Mouse (Mus musculus) forebrain, embryonic 16.5 days (tissue): ENCODE data around the gene Helz. TPM values are rescaled to one million over a fixed set of nuclear protein-coding genes. Genes with fewer than 3 reads are reported as not detected.

Experiments
- ATAC-seq: fragments of 200-750 bp; cut with Nextera tagmentation; 2 replicates; pipeline ENCODE4 v1.8.0; 2017; ENCODE audit warnings: mild to moderate bottlenecking, moderate library complexity
- H3K27ac ChIP-seq: fragments of 300-500 bp; sonication (generic); 2 replicates; pipeline ENCODE4 v1.5.1; 2014; ENCODE audit warnings: low read length, control low read depth
- H3K27me3 ChIP-seq: fragments of 300-500 bp; sonication (generic); replicated peaks from 2 replicates; pipeline ENCODE4 v1.6.1; 2014; ENCODE audit warnings: low read length; ENCODE audit not compliant: control insufficient read depth, insufficient read depth
- H3K36me3 ChIP-seq: fragments of 300-500 bp; sonication (generic); 2 replicates; pipeline ENCODE4 v1.6.1; 2014; ENCODE audit not compliant: control insufficient read depth, insufficient read depth
- H3K4me1 ChIP-seq: fragments of 300-500 bp; sonication (generic); replicated peaks from 2 replicates; pipeline ENCODE4 v1.6.1; 2014; ENCODE audit warnings: low read length; ENCODE audit not compliant: control insufficient read depth, insufficient read depth
- H3K4me2 ChIP-seq: fragments of 300-500 bp; sonication (generic); 2 replicates; pipeline ENCODE4 v1.6.1; 2014; ENCODE audit warnings: mild to moderate bottlenecking, low read length, control low read depth
- H3K4me3 ChIP-seq: fragments of 300-500 bp; sonication (generic); replicated peaks from 2 replicates; pipeline ENCODE4 v1.5.1; 2014; ENCODE audit warnings: mild to moderate bottlenecking, low read length, control low read depth
- H3K9ac ChIP-seq: fragments of 300-500 bp; sonication (generic); replicated peaks from 2 replicates; pipeline ENCODE4 v1.6.1; 2014; ENCODE audit warnings: low read depth, low read length, control low read depth
- H3K9me3 ChIP-seq: fragments of 300-500 bp; sonication (generic); 2 replicates; pipeline ENCODE4 v1.6.1; 2016; ENCODE audit warnings: low read length; ENCODE audit not compliant: control insufficient read depth
- WGBS: fragments of 180-500 bp; shearing (Covaris S2); extraction: QIAGEN DNeasy Blood & Tissue Kit; methylation state at CpG from one replicate; pipeline ENCODE4 v1.1.7; 2014; 5-methylcytosine and 5-hydroxymethylcytosine counted together
- polyA plus RNA-seq: library from polyadenylated mRNA; unstranded; fragments of >200 nt; fragmentation: Nextera tagmentation; extraction: Ambion mirVana; gene quantifications from 2 replicates; pipeline ENCODE4 v1.2.1, GENCODE M21; 2015

The Helz gene
- polyA plus RNA-seq, 1 experiment from 2014 or later, result 20.4 TPM

DNA sequence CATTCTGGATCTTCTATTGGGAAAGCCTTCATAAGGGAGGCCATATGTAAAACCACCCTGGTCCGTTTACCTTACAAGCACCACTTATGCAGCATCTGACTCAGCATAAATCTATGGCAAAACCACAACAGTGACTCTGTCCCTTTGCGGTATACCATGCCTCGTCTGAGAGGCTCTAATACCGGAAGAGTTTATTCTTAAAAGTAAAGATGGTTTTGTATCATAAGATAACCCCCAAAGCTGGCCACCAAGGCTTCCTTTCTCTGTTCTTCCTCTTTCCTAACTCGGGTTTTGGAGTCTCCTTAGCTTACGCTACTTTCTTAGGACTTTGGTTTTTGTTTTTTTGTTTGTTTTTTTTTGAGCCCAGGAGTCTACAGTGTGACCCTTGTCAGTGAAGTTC, 145.6 kb downstream of the Helz start:
- Histone ChIP-seq H3K27me3 (no peaks in the 10 kb centered on the region), H3K4me2 (no peak overlapping the region), H3K4me3 (no peak overlapping the region), H3K9me3 (no peaks in the 10 kb centered on the region), H3K36me3 (peaks cover 2% of the 10 kb centered on the region; the same call in 1 of the 2 replicates), H3K27ac (no peak overlapping the region), H3K4me1 (no peaks in the 10 kb centered on the region), H3K9ac (no peak overlapping the region)
- whole genome bisulfite sequencing, result 86% methylated on average over 6 of the region's 6 CpGs
- no peak for ATAC-seq

GRCm38 (mm10) chr11:107699967-107700366, 152.2 kb downstream of the Helz start:
- Histone ChIP-seq H3K27me3 (no peaks in the 10 kb centered on the region), H3K27ac (no peak overlapping the region), H3K9ac (no peak overlapping the region), H3K4me3 (no peak overlapping the region), H3K4me1 (no peaks in the 10 kb centered on the region), H3K4me2 (no peak overlapping the region), H3K9me3 (no peaks in the 10 kb centered on the region), H3K36me3 (no peaks in the 10 kb centered on the region)
- WGBS, result 91% methylated on average over 4 of the region's 4 CpGs
- no peak for ATAC-seq

GRCm38 (mm10) chr11:107703272-107704134, 155.8 kb downstream of the Helz start:
- ATAC-seq, result no peak
- WGBS, result 58% methylated on average over 27 of the region's 27 CpGs
- Histone ChIP-seq H3K9me3 (no peaks in the 10 kb centered on the region), H3K9ac (no peak overlapping the region), H3K4me1 (peaks cover 8% of the 10 kb centered on the region), H3K4me2 (no peak overlapping the region), H3K36me3 (no peaks in the 10 kb centered on the region), H3K4me3 (no peak overlapping the region), H3K27ac (no peak overlapping the region), H3K27me3 (no peaks in the 10 kb centered on the region)

DNA sequence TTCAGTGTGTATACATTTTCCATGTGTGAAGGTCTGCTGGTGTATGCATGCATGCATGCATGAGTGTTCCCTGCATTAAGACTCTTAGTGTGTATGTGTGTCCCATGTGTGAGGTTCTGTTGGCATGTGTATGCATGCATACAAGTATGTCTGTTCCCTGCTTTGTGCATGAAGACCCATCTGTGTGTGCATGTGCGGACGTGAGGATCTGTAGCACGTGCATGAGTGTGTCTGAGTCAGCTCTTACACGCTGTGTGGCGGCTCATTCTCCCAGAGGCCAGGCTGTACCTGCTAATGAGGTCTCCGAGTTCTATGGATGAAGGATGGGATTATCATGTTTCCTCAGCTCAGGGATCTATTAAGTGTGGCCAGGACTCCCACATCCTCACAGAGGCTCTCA, 157.3 kb downstream of the Helz start:
- Histone ChIP-seq H3K36me3 (no peaks in the 10 kb centered on the region), H3K27ac (no peak overlapping the region), H3K4me2 (no peak overlapping the region), H3K27me3 (no peaks in the 10 kb centered on the region), H3K4me1 (peaks cover 8% of the 10 kb centered on the region), H3K4me3 (no peak overlapping the region), H3K9me3 (no peaks in the 10 kb centered on the region), H3K9ac (no peak overlapping the region)
- ATAC-seq, result peak; percentile 43; the same call in 1 of the 2 replicates
- WGBS, result 58% methylated on average over 6 of the region's 6 CpGs

DNA sequence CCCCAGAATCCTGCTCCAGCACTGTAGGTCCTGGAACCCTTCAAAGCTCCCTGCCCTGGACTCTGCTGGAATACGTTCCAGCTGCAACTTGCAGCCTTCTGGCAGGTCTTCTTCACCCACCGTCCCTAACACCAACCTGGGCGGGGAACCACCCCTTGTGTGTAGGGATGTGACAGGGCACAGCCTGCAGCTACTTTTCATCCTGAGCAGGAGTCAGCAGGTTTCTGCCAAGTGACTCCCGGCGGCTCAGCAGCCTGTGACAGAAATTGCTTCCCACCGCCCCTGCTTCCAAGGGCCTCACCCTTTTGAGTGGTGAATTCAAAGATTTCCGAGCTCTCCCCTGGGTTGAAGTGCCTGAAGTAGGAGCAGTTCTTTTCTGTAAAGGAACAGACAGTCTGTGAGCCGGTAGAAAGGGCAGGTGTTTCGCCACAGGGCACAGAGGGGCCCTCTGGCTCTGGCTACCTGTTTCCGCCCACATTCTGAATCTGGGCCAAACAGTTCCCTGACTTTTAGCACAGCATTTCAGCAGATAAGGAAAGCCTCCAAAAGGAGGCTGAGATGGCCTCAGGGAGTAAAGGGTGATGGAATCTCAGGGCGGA, 157.8 kb downstream of the Helz start:
- Histone ChIP-seq H3K9me3 (no peaks in the 10 kb centered on the region), H3K4me2 (no peak overlapping the region), H3K4me1 (peaks cover 8% of the 10 kb centered on the region), H3K27me3 (no peaks in the 10 kb centered on the region), H3K27ac (no peak overlapping the region), H3K4me3 (no peak overlapping the region), H3K9ac (no peak overlapping the region), H3K36me3 (no peaks in the 10 kb centered on the region)
- no peak for ATAC-seq
- WGBS, result 64% methylated on average over 11 of the region's 11 CpGs

DNA sequence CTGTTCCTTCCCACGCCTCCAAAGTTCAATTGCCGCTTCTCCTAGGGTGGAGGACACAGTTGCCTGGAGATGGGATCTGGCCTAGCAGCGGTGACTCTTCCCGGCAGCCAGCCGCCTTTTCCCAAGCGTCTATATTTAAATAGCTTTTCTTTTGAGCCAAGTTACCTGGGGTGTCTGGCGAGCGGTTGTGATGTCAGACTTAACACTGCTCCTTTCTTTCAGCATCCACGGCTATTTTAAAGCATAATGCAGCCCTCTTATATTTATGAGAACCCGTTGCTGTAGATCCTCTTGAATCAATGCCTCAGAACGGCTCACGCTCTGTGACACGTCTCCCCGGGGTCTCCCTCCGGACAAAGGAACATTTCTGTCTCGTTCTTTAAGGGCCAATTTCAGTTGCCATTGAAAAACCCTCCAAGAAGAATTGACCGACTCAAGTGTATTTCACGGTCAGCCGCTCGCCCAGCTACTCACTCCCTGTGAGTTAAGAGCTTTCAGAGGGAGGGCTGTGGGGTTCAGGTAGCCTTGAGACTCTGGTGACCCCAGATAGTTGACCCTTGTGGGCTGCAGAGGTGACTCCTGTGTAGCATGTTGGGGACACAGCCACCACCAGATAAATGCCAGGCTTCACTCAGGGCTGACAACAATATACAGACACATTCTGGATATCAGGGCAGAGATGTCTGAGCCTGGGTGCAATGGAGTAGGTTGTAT, 160.3 kb downstream of the Helz start:
- no peaks in the 10 kb centered on the region for H3K36me3 ChIP-seq
- no peaks in the 10 kb centered on the region for H3K9me3 ChIP-seq
- WGBS, result 8% methylated on average over 20 of the region's 20 CpGs
- no peak overlapping the region for H3K27ac ChIP-seq
- peak overlapping the region; percentile 25 for H3K4me2 ChIP-seq
- peaks cover 8% of the 10 kb centered on the region for H3K4me1 ChIP-seq
- H3K9ac ChIP-seq, result 0 out of 2 replicates have a peak overlapping the region, but pooled peaks have one; percentile 7
- H3K4me3 ChIP-seq, result no peak overlapping the region
- no peaks in the 10 kb centered on the region for H3K27me3 ChIP-seq
- ATAC-seq, result no peak

GRCm38 (mm10) chr11:107710379-107710778, 162.6 kb downstream of the Helz start:
- Histone ChIP-seq H3K9me3 (no peaks in the 10 kb centered on the region), H3K4me2 (no peak overlapping the region), H3K27me3 (no peaks in the 10 kb centered on the region), H3K4me1 (peaks cover 8% of the 10 kb centered on the region), H3K4me3 (no peak overlapping the region), H3K9ac (no peak overlapping the region), H3K36me3 (no peaks in the 10 kb centered on the region), H3K27ac (no peak overlapping the region)
- ATAC-seq, result no peak
- WGBS, result 69% methylated on average over 3 of the region's 3 CpGs

DNA sequence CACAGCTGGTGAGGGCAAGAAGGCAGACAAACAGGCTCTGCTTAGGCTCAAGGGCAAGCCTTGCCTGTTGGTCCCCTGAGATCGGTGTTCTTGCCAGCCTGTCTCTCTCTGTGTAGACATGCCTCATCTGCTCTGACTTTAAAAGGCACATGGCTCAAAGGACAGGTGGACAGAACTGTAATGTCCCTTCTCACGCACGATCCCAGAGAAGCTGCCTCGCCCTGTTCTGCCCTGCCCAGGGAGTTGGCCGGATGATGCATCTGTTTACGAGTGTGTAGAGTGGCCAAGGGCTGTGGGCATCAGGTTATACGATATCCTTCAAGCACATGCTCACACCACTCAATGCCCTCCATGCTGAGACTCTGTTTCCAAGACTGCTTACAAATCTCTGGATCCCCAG, 166.6 kb downstream of the Helz start:
- H3K36me3 ChIP-seq, result no peaks in the 10 kb centered on the region
- no peaks in the 10 kb centered on the region for H3K4me1 ChIP-seq
- no peaks in the 10 kb centered on the region for H3K9me3 ChIP-seq
- H3K27ac ChIP-seq, result no peak overlapping the region
- H3K4me2 ChIP-seq, result no peak overlapping the region
- no peak for ATAC-seq
- H3K9ac ChIP-seq, result no peak overlapping the region
- H3K27me3 ChIP-seq, result no peaks in the 10 kb centered on the region
- no peak overlapping the region for H3K4me3 ChIP-seq
- WGBS, result 92% methylated on average over 7 of the region's 7 CpGs

DNA sequence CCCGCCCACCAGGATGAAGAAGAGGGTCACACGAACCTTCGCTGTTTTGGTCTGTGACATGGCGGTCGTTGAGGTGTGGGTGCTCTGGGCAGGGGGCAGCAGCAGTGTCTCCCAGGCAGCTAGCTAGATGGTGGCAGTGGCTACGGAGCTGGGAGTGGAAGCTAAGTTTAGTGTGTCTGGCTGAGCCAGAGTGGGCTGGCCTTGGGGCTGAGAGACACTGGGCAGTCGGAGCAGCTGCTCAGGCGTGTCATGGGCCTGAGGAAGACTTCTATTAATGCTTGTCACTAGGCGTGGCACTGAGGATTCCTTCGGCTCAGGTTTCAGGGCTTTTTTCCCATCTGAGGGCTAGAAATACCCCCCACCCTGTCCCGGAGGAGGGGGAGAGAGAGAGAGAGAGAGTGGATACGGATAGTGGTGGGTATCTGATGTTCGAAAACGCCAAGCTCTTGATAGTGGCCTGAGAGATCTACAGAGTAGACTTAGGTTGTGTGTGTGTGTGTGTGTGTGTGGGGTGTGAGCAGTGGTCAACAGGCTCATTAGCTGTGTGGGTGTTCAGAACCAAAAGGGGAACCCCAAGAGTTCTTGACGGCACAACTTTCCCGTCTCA, 168.7 kb downstream of the Helz start, which contains the start of gene Cacng1:
TSS of gene Cacng1 (minus strand) at position 191 of the 607 bp plus-strand sequence.
- no peak for ATAC-seq
- no peaks in the 10 kb centered on the region for H3K4me1 ChIP-seq
- no peak within 1 kb of the TSS for H3K27ac ChIP-seq
- WGBS, result 88% methylated on average over 16 of the region's 16 CpGs
- H3K9me3 ChIP-seq, result no peaks in the 10 kb centered on the region
- H3K4me3 ChIP-seq, result no peak within 1 kb of the TSS
- no peaks in the 10 kb centered on the region for H3K36me3 ChIP-seq
- H3K9ac ChIP-seq, result no peak within 1 kb of the TSS
- no peak within 1 kb of the TSS for H3K4me2 ChIP-seq
- H3K27me3 ChIP-seq, result no peaks in the 10 kb centered on the region
